Mouse (Mus musculus) heart, embryonic 14.5 days (tissue): ENCODE data around the gene Slc5a3. TPM values are rescaled to one million over a fixed set of nuclear protein-coding genes. Genes with fewer than 3 reads are reported as not detected.

Experiments
- ATAC-seq: fragments of 200-750 bp; cut with Nextera tagmentation; 2 replicates; pipeline ENCODE4 v1.8.0; 2017; ENCODE audit warnings: low read depth, moderate TSS enrichment; ENCODE audit not compliant: insufficient number of reproducible peaks, insufficient read depth, low FRiP score
- H3K27ac ChIP-seq, 2 experiments: fragments of 200-500 bp in 1 of 2; fragments of 300-500 bp in 1 of 2; sonication (generic) in 1 of 2; replicated peaks in 1 of 2; 2 replicates each; pipeline ENCODE4 v1.5.1; 2012 to 2014; ENCODE audit warnings: low read depth in 2 of 2, low read length in 2 of 2, control low read depth in 1 of 2, mild to moderate bottlenecking in 1 of 2, mixed read lengths in 1 of 2; ENCODE audit not compliant: control insufficient read depth in 1 of 2, insufficient read depth in 1 of 2
- H3K27me3 ChIP-seq: fragments of 300-500 bp; sonication (generic); 2 replicates; pipeline ENCODE4 v1.6.1; 2014; ENCODE audit warnings: mild to moderate bottlenecking, low read length, control low read depth; ENCODE audit not compliant: control insufficient read depth, insufficient read depth
- H3K36me3 ChIP-seq: fragments of 300-500 bp; sonication (generic); 2 replicates; pipeline ENCODE4 v1.6.1; 2014; ENCODE audit warnings: mild to moderate bottlenecking, control low read depth, low read length, mixed read lengths; ENCODE audit not compliant: control insufficient read depth, insufficient read depth
- H3K4me1 ChIP-seq, 2 experiments: fragments of 200-500 bp in 1 of 2; fragments of 300-500 bp in 1 of 2; sonication (generic) in 1 of 2; 2 replicates each; pipeline ENCODE4 v1.6.1; 2012 to 2014; ENCODE audit warnings: low read length in 2 of 2, control low read depth in 1 of 2, mixed read lengths in 1 of 2; ENCODE audit not compliant: control insufficient read depth in 2 of 2, insufficient read depth in 2 of 2
- H3K4me2 ChIP-seq: fragments of 300-500 bp; sonication (generic); 2 replicates; pipeline ENCODE4 v1.6.1; 2014; ENCODE audit warnings: mild to moderate bottlenecking, low read length
- H3K4me3 ChIP-seq, 2 experiments: fragments of 200-500 bp in 1 of 2; fragments of 300-500 bp in 1 of 2; sonication (generic) in 1 of 2; 2 replicates each; pipeline ENCODE4 v1.5.1; 2012 to 2014; ENCODE audit warnings: low read length in 2 of 2, mild to moderate bottlenecking in 2 of 2, control low read depth in 1 of 2, low read depth in 1 of 2, moderate library complexity in 1 of 2; ENCODE audit not compliant: control insufficient read depth in 1 of 2, insufficient read depth in 1 of 2
- H3K9ac ChIP-seq: fragments of 300-500 bp; sonication (generic); 2 replicates; pipeline ENCODE4 v1.6.1; 2014; ENCODE audit warnings: mild to moderate bottlenecking, low read length
- H3K9me3 ChIP-seq: fragments of 300-500 bp; sonication (generic); 2 replicates; pipeline ENCODE4 v1.6.1; 2016; ENCODE audit warnings: low read length, control low read depth; ENCODE audit not compliant: control insufficient read depth
- WGBS: fragments of 180-500 bp; shearing (Covaris S2); extraction: QIAGEN DNeasy Blood & Tissue Kit; methylation state at CpG from one replicate; pipeline ENCODE4 v1.1.7; 2014; 5-methylcytosine and 5-hydroxymethylcytosine counted together
- polyA plus RNA-seq: library from polyadenylated mRNA; unstranded; fragments of >200 nt; fragmentation: Nextera tagmentation; extraction: Ambion mirVana; gene quantifications from 2 replicates; pipeline ENCODE4 v1.2.1, GENCODE M21; 2014

Slc5a3 gene
- polyA plus RNA-seq, 1 experiment from 2014 or later: 6.1 TPM

GRCm38 (mm10) chr16:92127226-92127625 lies 69.1 kb downstream of the Slc5a3 start:
- no peak overlapping the region for H3K27ac ChIP-seq
- no peaks in the 10 kb centered on the region for H3K36me3 ChIP-seq
- H3K9me3 ChIP-seq: peaks cover 9% of the 10 kb centered on the region
- 45% methylated on average over 4 of the region's 4 CpGs for WGBS
- H3K4me3 ChIP-seq: no peak overlapping the region
- H3K4me1 ChIP-seq: no peaks in the 10 kb centered on the region
- no peak overlapping the region for H3K4me2 ChIP-seq
- H3K9ac ChIP-seq: no peak overlapping the region
- ATAC-seq: no peak
- no peaks in the 10 kb centered on the region for H3K27me3 ChIP-seq

DNA sequence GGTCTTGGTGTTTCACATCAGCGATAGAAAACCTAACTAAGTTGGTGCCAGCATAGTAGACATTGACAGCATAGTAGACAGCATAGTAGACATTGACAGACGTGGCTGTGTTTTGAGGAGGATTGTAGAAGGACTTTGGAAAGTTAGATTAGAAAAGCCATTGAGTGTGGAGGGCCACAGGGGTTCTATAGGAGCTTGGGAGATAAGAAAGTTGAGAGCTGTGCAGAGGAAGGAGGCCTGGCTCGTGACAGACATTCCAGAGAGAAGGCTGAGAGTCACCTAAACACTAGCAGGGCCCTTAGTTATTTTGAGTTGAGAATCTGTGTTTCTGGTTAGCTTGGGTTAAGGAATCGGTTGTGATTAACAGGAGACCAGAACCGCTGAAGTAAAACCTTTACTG lies 69.5 kb downstream of the Slc5a3 start:
- no peak overlapping the region for H3K27ac ChIP-seq
- no peaks in the 10 kb centered on the region for H3K36me3 ChIP-seq
- WGBS: 53% methylated on average over 5 of the region's 5 CpGs
- H3K27me3 ChIP-seq: no peaks in the 10 kb centered on the region
- H3K4me3 ChIP-seq: no peak overlapping the region
- peaks cover 9% of the 10 kb centered on the region for H3K9me3 ChIP-seq
- H3K4me2 ChIP-seq: no peak overlapping the region
- no peak for ATAC-seq
- no peak overlapping the region for H3K9ac ChIP-seq
- no peaks in the 10 kb centered on the region for H3K4me1 ChIP-seq

- Histone ChIP-seq H3K4me3 (no peak overlapping the region), H3K4me2 (no peak overlapping the region), H3K27ac (no peak overlapping the region), H3K4me1 (no peaks in the 10 kb centered on the region), H3K36me3 (no peaks in the 10 kb centered on the region), H3K27me3 (no peaks in the 10 kb centered on the region), H3K9me3 (peaks cover 2% of the 10 kb centered on the region; the same call in 1 of the 2 replicates), H3K9ac (no peak overlapping the region)
- 91% methylated on average over 8 of the region's 8 CpGs for WGBS
- no peak for ATAC-seq
These were observed 71.7 kb downstream of the Slc5a3 start for GRCm38 (mm10) chr16:92129843-92130242.

DNA sequence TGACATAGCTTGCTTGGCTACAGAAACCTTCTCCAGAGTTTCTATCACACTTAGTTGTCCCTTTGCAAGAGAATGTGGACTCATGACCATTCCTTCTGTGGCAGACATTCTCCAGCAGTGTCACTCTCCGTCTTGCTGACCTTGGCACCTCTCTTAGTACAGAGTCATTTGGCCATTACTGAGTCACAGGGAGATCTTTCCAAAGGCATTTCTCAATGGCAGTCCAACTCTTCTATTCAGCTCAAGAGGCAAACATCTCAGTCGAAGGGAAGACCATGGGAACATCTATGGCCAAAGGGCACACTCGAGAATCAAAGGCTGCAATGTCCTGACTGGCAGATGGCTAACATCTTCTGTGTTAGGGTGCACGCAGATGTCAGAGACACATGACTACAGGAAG lies 74.4 kb downstream of the Slc5a3 start:
- WGBS: 70% methylated on average over 4 of the region's 4 CpGs

DNA sequence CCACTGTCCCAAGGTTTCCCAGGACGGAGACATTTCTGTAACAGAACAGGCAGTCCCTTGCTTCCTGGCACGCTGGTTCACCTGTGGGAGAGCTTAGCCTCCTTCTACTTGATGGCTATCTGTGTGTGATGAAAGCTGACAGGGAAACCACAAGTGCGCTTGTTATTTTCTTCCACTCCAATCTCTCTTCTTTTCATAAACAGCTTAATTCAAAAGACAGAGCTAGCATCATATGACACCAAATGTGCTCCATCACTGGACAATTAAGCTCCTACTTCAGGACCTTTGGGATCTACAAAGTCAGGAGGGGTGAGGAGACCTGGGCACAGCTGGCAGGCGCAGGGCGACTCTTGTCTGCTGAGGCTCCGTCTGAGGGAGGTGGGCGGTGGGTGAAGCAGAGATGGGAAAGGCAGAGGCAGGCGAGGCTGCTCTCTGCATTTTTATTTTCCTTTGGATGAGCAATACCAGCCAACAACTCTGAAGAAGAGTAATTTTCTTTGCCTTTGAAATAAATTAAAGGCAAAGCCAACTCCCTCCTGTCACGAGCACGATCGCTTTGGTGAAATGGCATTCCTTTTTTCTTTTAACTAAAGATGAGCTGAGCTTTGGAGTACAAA lies 76.1 kb downstream of the Slc5a3 start:
- 83% methylated on average over 11 of the region's 11 CpGs for WGBS
- Histone ChIP-seq H3K4me3 (no peak overlapping the region), H3K9ac (no peak overlapping the region), H3K27ac (no peak overlapping the region), H3K4me1 (peaks cover 0 to 5% of the 10 kb centered on the region in 2 experiments; a peak in 1 of 4 replicates), H3K27me3 (no peaks in the 10 kb centered on the region), H3K4me2 (no peak overlapping the region), H3K9me3 (no peaks in the 10 kb centered on the region), H3K36me3 (no peaks in the 10 kb centered on the region)
- no peak for ATAC-seq

More for the DNA sequence above, 74.4 kb downstream of the Slc5a3 start:
- no peak overlapping the region for H3K4me3 ChIP-seq
- no peak overlapping the region for H3K4me2 ChIP-seq
- no peak for ATAC-seq
- no peak overlapping the region for H3K9ac ChIP-seq
- no peaks in the 10 kb centered on the region for H3K36me3 ChIP-seq
- no peaks in the 10 kb centered on the region for H3K4me1 ChIP-seq
- H3K27ac ChIP-seq: no peak overlapping the region
- no peaks in the 10 kb centered on the region for H3K9me3 ChIP-seq
- no peaks in the 10 kb centered on the region for H3K27me3 ChIP-seq

DNA sequence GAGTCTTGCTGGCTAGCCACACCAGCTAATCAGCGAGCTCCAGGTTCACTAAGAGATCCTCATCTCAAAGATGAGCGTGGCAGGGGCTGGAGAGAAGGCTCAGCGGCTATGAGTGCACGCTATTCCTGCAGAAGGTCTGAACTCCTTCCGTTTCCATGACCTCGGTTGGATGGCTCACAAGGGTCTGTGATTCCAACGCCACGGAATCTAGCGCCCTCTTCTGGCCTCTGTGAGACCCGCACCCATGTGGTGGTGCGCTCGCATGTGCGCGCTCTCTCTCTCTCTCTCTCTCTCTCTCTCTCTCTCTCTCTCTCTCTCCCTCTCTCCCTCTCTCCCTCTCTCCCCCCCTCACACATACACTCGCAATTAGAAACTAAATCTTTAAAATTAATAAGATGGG lies 78.2 kb downstream of the Slc5a3 start:
- Histone ChIP-seq H3K36me3 (no peaks in the 10 kb centered on the region), H3K9ac (no peak overlapping the region), H3K4me1 (peaks cover 0 to 5% of the 10 kb centered on the region in 2 experiments; a peak in 1 of 4 replicates), H3K9me3 (no peaks in the 10 kb centered on the region), H3K4me3 (no peak overlapping the region), H3K4me2 (no peak overlapping the region), H3K27me3 (no peaks in the 10 kb centered on the region), H3K27ac (no peak overlapping the region)
- 85% methylated on average over 15 of the region's 15 CpGs for WGBS
- ATAC-seq: no peak

Other genes with a start within 250 kb of the Slc5a3 start
- gene Mrps6, start 52 bp upstream of the Slc5a3 start, polyA plus RNA-seq: 135 and 149 TPM in 2 replicates
- gene Gm49711, start within 50 bp of the Slc5a3 start, polyA plus RNA-seq: not detected in 2 replicates
- 0.59 and 1.1 TPM in 2 replicates for gene Kcne2, start 234.1 kb downstream of the Slc5a3 start, polyA plus RNA-seq
- gene Smim11, start 243.0 kb downstream of the Slc5a3 start, polyA plus RNA-seq: 129 and 132 TPM in 2 replicates